Mouse (Mus musculus): ENCODE measurements around the gene Atp2b2. TPM values are rescaled to one million over a fixed set of nuclear protein-coding genes. Genes with fewer than 3 reads are reported as not detected.

Atp2b2 gene
- polyA plus RNA-seq, 1 experiment from 2014 or later, result 1.1 TPM

GRCm38 (mm10) chr6:113858317-113858716, 184.1 kb downstream of the Atp2b2 start:
- Histone ChIP-seq H3K27me3 (replicated peaks; ENCODE audit: low read depth, poor library complexity, severe bottlenecking) (no peaks in the 10 kb centered on the region), H3K4me1 (peaks cover 5% of the 10 kb centered on the region; the same call in 1 of the 2 replicates), H3K9me3 (no peaks in the 10 kb centered on the region), H3K27ac (replicated peaks) (no peak overlapping the region), H3K36me3 (replicated peaks) (no peaks in the 10 kb centered on the region), H3K4me3 (no peak overlapping the region)
- 89% methylated on average over 9 of the region's 9 CpGs for WGBS
- no peak for DNase-seq (ENCODE audit: low spot score)

GRCm38 (mm10) chr6:113857310-113857873, 185.0 kb downstream of the Atp2b2 start:
- Histone ChIP-seq H3K9me3 (no peaks in the 10 kb centered on the region), H3K4me1 (peaks cover 5% of the 10 kb centered on the region; the same call in 1 of the 2 replicates), H3K36me3 (replicated peaks) (no peaks in the 10 kb centered on the region), H3K4me3 (no peak overlapping the region), H3K27ac (replicated peaks) (no peak overlapping the region), H3K27me3 (replicated peaks; ENCODE audit: low read depth, poor library complexity, severe bottlenecking) (no peaks in the 10 kb centered on the region)
- 73% methylated on average over 2 of the region's 2 CpGs for WGBS
- no peak for DNase-seq (ENCODE audit: low spot score)

- WGBS, result 88% methylated on average over 15 of the region's 15 CpGs
- H3K27me3 ChIP-seq (replicated peaks; ENCODE audit: low read depth, poor library complexity, severe bottlenecking), result no peaks in the 10 kb centered on the region
- no peaks in the 10 kb centered on the region for H3K9me3 ChIP-seq
- no peak for DNase-seq (ENCODE audit: low spot score)
- H3K4me3 ChIP-seq, result no peak overlapping the region
- H3K36me3 ChIP-seq (replicated peaks), result no peaks in the 10 kb centered on the region
- H3K27ac ChIP-seq (replicated peaks), result no peak overlapping the region
- H3K4me1 ChIP-seq, result peaks cover 5% of the 10 kb centered on the region; the same call in 1 of the 2 replicates
These were observed 185.6 kb downstream of the Atp2b2 start for GRCm38 (mm10) chr6:113856790-113857189.

- Histone ChIP-seq H3K4me1 (peaks cover 5% of the 10 kb centered on the region; the same call in 1 of the 2 replicates), H3K27ac (replicated peaks) (no peak overlapping the region), H3K36me3 (replicated peaks) (no peaks in the 10 kb centered on the region), H3K9me3 (no peaks in the 10 kb centered on the region), H3K4me3 (no peak overlapping the region), H3K27me3 (replicated peaks; ENCODE audit: low read depth, poor library complexity, severe bottlenecking) (no peaks in the 10 kb centered on the region)
- WGBS, result 91% methylated on average over 1 of the region's 1 CpGs
- no peak for DNase-seq (ENCODE audit: low spot score)
These were observed 186.2 kb downstream of the Atp2b2 start for GRCm38 (mm10) chr6:113856095-113856646.

GRCm38 (mm10) chr6:113855581-113855980, 186.8 kb downstream of the Atp2b2 start:
- peaks cover 2% of the 10 kb centered on the region; the same call in 1 of the 2 replicates for H3K4me1 ChIP-seq
- no peak overlapping the region for H3K4me3 ChIP-seq
- H3K27me3 ChIP-seq (replicated peaks; ENCODE audit: low read depth, poor library complexity, severe bottlenecking), result no peaks in the 10 kb centered on the region
- H3K36me3 ChIP-seq (replicated peaks), result no peaks in the 10 kb centered on the region
- H3K27ac ChIP-seq (replicated peaks), result no peak overlapping the region
- DNase-seq (ENCODE audit: low spot score), result no peak
- H3K9me3 ChIP-seq, result no peaks in the 10 kb centered on the region

GRCm38 (mm10) chr6:113852318-113852717, 190.1 kb downstream of the Atp2b2 start:
- Histone ChIP-seq H3K27ac (replicated peaks) (no peak overlapping the region), H3K36me3 (replicated peaks) (no peaks in the 10 kb centered on the region), H3K9me3 (no peaks in the 10 kb centered on the region), H3K4me1 (no peaks in the 10 kb centered on the region), H3K27me3 (replicated peaks; ENCODE audit: low read depth, poor library complexity, severe bottlenecking) (no peaks in the 10 kb centered on the region), H3K4me3 (no peak overlapping the region)
- peak; percentile 89 for DNase-seq (ENCODE audit: low spot score)
- WGBS, result 7% methylated on average over 3 of the region's 3 CpGs

GRCm38 (mm10) chr6:113849819-113850218, 192.6 kb downstream of the Atp2b2 start:
- no peak overlapping the region for H3K27ac ChIP-seq (replicated peaks)
- WGBS, result 93% methylated on average over 3 of the region's 3 CpGs
- no peaks in the 10 kb centered on the region for H3K4me1 ChIP-seq
- H3K36me3 ChIP-seq (replicated peaks), result no peaks in the 10 kb centered on the region
- no peaks in the 10 kb centered on the region for H3K9me3 ChIP-seq
- no peak for DNase-seq (ENCODE audit: low spot score)
- no peak overlapping the region for H3K4me3 ChIP-seq
- no peaks in the 10 kb centered on the region for H3K27me3 ChIP-seq (replicated peaks; ENCODE audit: low read depth, poor library complexity, severe bottlenecking)

- 79% methylated on average over 2 of the region's 2 CpGs for WGBS
These were observed 193.8 kb downstream of the Atp2b2 start for GRCm38 (mm10) chr6:113848655-113849054.

GRCm38 (mm10) chr6:113847092-113847491, 195.3 kb downstream of the Atp2b2 start:
- H3K27ac ChIP-seq (replicated peaks), result no peak overlapping the region
- H3K4me1 ChIP-seq, result 0 out of 2 replicates have a peak, but pooled peaks cover 4% of the 10 kb centered on the region
- no peaks in the 10 kb centered on the region for H3K9me3 ChIP-seq
- DNase-seq (ENCODE audit: low spot score), result no peak
- H3K36me3 ChIP-seq (replicated peaks), result no peaks in the 10 kb centered on the region
- H3K4me3 ChIP-seq, result no peak overlapping the region
- H3K27me3 ChIP-seq (replicated peaks; ENCODE audit: low read depth, poor library complexity, severe bottlenecking), result no peaks in the 10 kb centered on the region
- WGBS, result 86% methylated on average over 2 of the region's 2 CpGs

More at GRCm38 (mm10) chr6:113848655-113849054, 193.8 kb downstream of the Atp2b2 start:
- Histone ChIP-seq H3K4me3 (no peak overlapping the region), H3K4me1 (no peaks in the 10 kb centered on the region), H3K27me3 (replicated peaks; ENCODE audit: low read depth, poor library complexity, severe bottlenecking) (no peaks in the 10 kb centered on the region), H3K36me3 (replicated peaks) (no peaks in the 10 kb centered on the region), H3K27ac (replicated peaks) (no peak overlapping the region), H3K9me3 (no peaks in the 10 kb centered on the region)
- no peak for DNase-seq (ENCODE audit: low spot score)

- Histone ChIP-seq H3K4me3 (no peak overlapping the region), H3K27me3 (replicated peaks; ENCODE audit: low read depth, poor library complexity, severe bottlenecking) (no peaks in the 10 kb centered on the region), H3K9me3 (no peaks in the 10 kb centered on the region), H3K36me3 (replicated peaks) (no peaks in the 10 kb centered on the region), H3K27ac (replicated peaks) (no peak overlapping the region), H3K4me1 (0 out of 2 replicates have a peak, but pooled peaks cover 4% of the 10 kb centered on the region)
- 12% methylated on average over 3 of the region's 3 CpGs for WGBS
- peak; percentile 70 for DNase-seq (ENCODE audit: low spot score)
These were observed 199.2 kb downstream of the Atp2b2 start for GRCm38 (mm10) chr6:113843248-113843647.

- H3K4me1 ChIP-seq, result 0 out of 2 replicates have a peak, but pooled peaks cover 4% of the 10 kb centered on the region
- no peaks in the 10 kb centered on the region for H3K9me3 ChIP-seq
- H3K4me3 ChIP-seq, result no peak overlapping the region
- no peaks in the 10 kb centered on the region for H3K27me3 ChIP-seq (replicated peaks; ENCODE audit: low read depth, poor library complexity, severe bottlenecking)
- no peaks in the 10 kb centered on the region for H3K36me3 ChIP-seq (replicated peaks)
- no peak overlapping the region for H3K27ac ChIP-seq (replicated peaks)
- 36% methylated on average over 1 of the region's 1 CpGs for WGBS
- no peak for DNase-seq (ENCODE audit: low spot score)
These were observed 203.9 kb downstream of the Atp2b2 start for GRCm38 (mm10) chr6:113838493-113838892.

- H3K4me1 ChIP-seq, result no peaks in the 10 kb centered on the region
- no peaks in the 10 kb centered on the region for H3K9me3 ChIP-seq
- no peak overlapping the region for H3K4me3 ChIP-seq
- H3K27ac ChIP-seq (replicated peaks), result no peak overlapping the region
- H3K36me3 ChIP-seq (replicated peaks), result no peaks in the 10 kb centered on the region
- no peak for DNase-seq (ENCODE audit: low spot score)
- H3K27me3 ChIP-seq (replicated peaks; ENCODE audit: low read depth, poor library complexity, severe bottlenecking), result no peaks in the 10 kb centered on the region
- 72% methylated on average over 2 of the region's 2 CpGs for WGBS
These were observed 204.7 kb downstream of the Atp2b2 start for GRCm38 (mm10) chr6:113837740-113838139.

GRCm38 (mm10) chr6:113836545-113836944, 205.9 kb downstream of the Atp2b2 start:
- Histone ChIP-seq H3K36me3 (replicated peaks) (no peaks in the 10 kb centered on the region), H3K27ac (replicated peaks) (no peak overlapping the region), H3K9me3 (no peaks in the 10 kb centered on the region), H3K27me3 (replicated peaks; ENCODE audit: low read depth, poor library complexity, severe bottlenecking) (no peaks in the 10 kb centered on the region), H3K4me3 (no peak overlapping the region), H3K4me1 (no peaks in the 10 kb centered on the region)
- 87% methylated on average over 3 of the region's 3 CpGs for WGBS
- DNase-seq (ENCODE audit: low spot score), result no peak
